Mouse (Mus musculus): Measurements from ENCODE around the gene Id2. TPM values are rescaled to one million over a fixed set of nuclear protein-coding genes. Genes with fewer than 3 reads are reported as not detected.

Gene Id2
- polyA plus RNA-seq, 1 experiment: 106 TPM

GRCm38 (mm10) chr12:25089433-25089832 is 7.5 kb downstream of the Id2 start:
- Histone ChIP-seq H3K27me3 (ENCODE audit: control insufficient read depth, insufficient read depth, low read length) (no peaks in the 10 kb centered on the region), H3K27ac (ENCODE audit: insufficient read depth, low read length) (no peak overlapping the region), H3K4me3 (ENCODE audit: extremely low read depth, insufficient read depth, insufficient read length) (no peak overlapping the region), H3K36me3 (ENCODE audit: control insufficient read depth, insufficient read depth, low read length) (no peaks in the 10 kb centered on the region), H3K4me1 (ENCODE audit: control insufficient read depth, insufficient read depth, insufficient read length) (peaks cover 3% of the 10 kb centered on the region; the same call in 1 of the 2 replicates)
- WGBS: 93% methylated on average over 1 of the region's 1 CpGs
- DNase-seq (ENCODE audit: low read depth in 1 of 2, low spot score in 2 of 2): no peak
- TF ChIP-seq CTCF (IDR thresholded peaks at IDR 0.05; ENCODE audit: extremely low read depth, insufficient read depth, insufficient read length, insufficient replicate concordance) (no peak), POLR2A (IDR thresholded peaks at IDR 0.05; ENCODE audit: low read depth, low read length) (no peak)

GRCm38 (mm10) chr12:25086966-25087365 is 10.0 kb downstream of the Id2 start:
- H3K36me3 ChIP-seq (ENCODE audit: control insufficient read depth, insufficient read depth, low read length): no peaks in the 10 kb centered on the region
- no peaks in the 10 kb centered on the region for H3K4me1 ChIP-seq (ENCODE audit: control insufficient read depth, insufficient read depth, insufficient read length)
- no peak for DNase-seq (ENCODE audit: low read depth in 1 of 2, low spot score in 2 of 2)
- no peak for TF ChIP-seq CTCF (IDR thresholded peaks at IDR 0.05; ENCODE audit: extremely low read depth, insufficient read depth, insufficient read length, insufficient replicate concordance)
- no peak for TF ChIP-seq POLR2A (IDR thresholded peaks at IDR 0.05; ENCODE audit: low read depth, low read length)
- no peak overlapping the region for H3K4me3 ChIP-seq (ENCODE audit: extremely low read depth, insufficient read depth, insufficient read length)
- H3K27ac ChIP-seq (ENCODE audit: insufficient read depth, low read length): no peak overlapping the region
- 82% methylated on average over 4 of the region's 4 CpGs for WGBS
- no peaks in the 10 kb centered on the region for H3K27me3 ChIP-seq (ENCODE audit: control insufficient read depth, insufficient read depth, low read length)

GRCm38 (mm10) chr12:25083260-25084178 is 13.4 kb downstream of the Id2 start:
- no peak for DNase-seq (ENCODE audit: low read depth in 1 of 2, low spot score in 2 of 2)
- Histone ChIP-seq H3K4me3 (ENCODE audit: extremely low read depth, insufficient read depth, insufficient read length) (no peak overlapping the region), H3K27me3 (ENCODE audit: control insufficient read depth, insufficient read depth, low read length) (no peaks in the 10 kb centered on the region), H3K36me3 (ENCODE audit: control insufficient read depth, insufficient read depth, low read length) (no peaks in the 10 kb centered on the region), H3K27ac (ENCODE audit: insufficient read depth, low read length) (0 out of 2 replicates have a peak overlapping the region, but pooled peaks have one; percentile 15), H3K4me1 (ENCODE audit: control insufficient read depth, insufficient read depth, insufficient read length) (no peaks in the 10 kb centered on the region)
- WGBS: 74% methylated on average over 26 of the region's 26 CpGs
- no peak for TF ChIP-seq POLR2A (IDR thresholded peaks at IDR 0.05; ENCODE audit: low read depth, low read length)
- no peak for TF ChIP-seq CTCF (IDR thresholded peaks at IDR 0.05; ENCODE audit: extremely low read depth, insufficient read depth, insufficient read length, insufficient replicate concordance)

- no peaks in the 10 kb centered on the region for H3K4me1 ChIP-seq (ENCODE audit: control insufficient read depth, insufficient read depth, insufficient read length)
- H3K27me3 ChIP-seq (ENCODE audit: control insufficient read depth, insufficient read depth, low read length): no peaks in the 10 kb centered on the region
- H3K36me3 ChIP-seq (ENCODE audit: control insufficient read depth, insufficient read depth, low read length): no peaks in the 10 kb centered on the region
- no peak overlapping the region for H3K27ac ChIP-seq (ENCODE audit: insufficient read depth, low read length)
- no peak for DNase-seq (ENCODE audit: low read depth in 1 of 2, low spot score in 2 of 2)
- TF ChIP-seq POLR2A (IDR thresholded peaks at IDR 0.05; ENCODE audit: low read depth, low read length) (no peak), CTCF (IDR thresholded peaks at IDR 0.05; ENCODE audit: extremely low read depth, insufficient read depth, insufficient read length, insufficient replicate concordance) (no peak)
- H3K4me3 ChIP-seq (ENCODE audit: extremely low read depth, insufficient read depth, insufficient read length): no peak overlapping the region
- WGBS: 86% methylated on average over 3 of the region's 3 CpGs
These were observed 22.6 kb downstream of the Id2 start for GRCm38 (mm10) chr12:25074344-25074743.

GRCm38 (mm10) chr12:25073374-25073773 is 23.6 kb downstream of the Id2 start:
- no peaks in the 10 kb centered on the region for H3K27me3 ChIP-seq (ENCODE audit: control insufficient read depth, insufficient read depth, low read length)
- H3K4me1 ChIP-seq (ENCODE audit: control insufficient read depth, insufficient read depth, insufficient read length): no peaks in the 10 kb centered on the region
- no peak overlapping the region for H3K4me3 ChIP-seq (ENCODE audit: extremely low read depth, insufficient read depth, insufficient read length)
- no peak overlapping the region for H3K27ac ChIP-seq (ENCODE audit: insufficient read depth, low read length)
- H3K36me3 ChIP-seq (ENCODE audit: control insufficient read depth, insufficient read depth, low read length): no peaks in the 10 kb centered on the region
- no peak for DNase-seq (ENCODE audit: low read depth in 1 of 2, low spot score in 2 of 2)
- WGBS: 92% methylated on average over 4 of the region's 4 CpGs
- no peak for TF ChIP-seq CTCF (IDR thresholded peaks at IDR 0.05; ENCODE audit: extremely low read depth, insufficient read depth, insufficient read length, insufficient replicate concordance)
- TF ChIP-seq POLR2A (IDR thresholded peaks at IDR 0.05; ENCODE audit: low read depth, low read length): no peak

- Histone ChIP-seq H3K27me3 (ENCODE audit: control insufficient read depth, insufficient read depth, low read length) (no peaks in the 10 kb centered on the region), H3K4me3 (ENCODE audit: extremely low read depth, insufficient read depth, insufficient read length) (no peak overlapping the region), H3K36me3 (ENCODE audit: control insufficient read depth, insufficient read depth, low read length) (peaks cover 9% of the 10 kb centered on the region), H3K4me1 (ENCODE audit: control insufficient read depth, insufficient read depth, insufficient read length) (no peaks in the 10 kb centered on the region), H3K27ac (ENCODE audit: insufficient read depth, low read length) (no peak overlapping the region)
- 72% methylated on average over 6 of the region's 6 CpGs for WGBS
- TF ChIP-seq POLR2A (IDR thresholded peaks at IDR 0.05; ENCODE audit: low read depth, low read length) (no peak), CTCF (IDR thresholded peaks at IDR 0.05; ENCODE audit: extremely low read depth, insufficient read depth, insufficient read length, insufficient replicate concordance) (no peak)
- no peak for DNase-seq (ENCODE audit: low read depth in 1 of 2, low spot score in 2 of 2)
These were observed 34.7 kb downstream of the Id2 start for GRCm38 (mm10) chr12:25062264-25062663.

GRCm38 (mm10) chr12:25060901-25061300 is 36.0 kb downstream of the Id2 start:
- no peak overlapping the region for H3K4me3 ChIP-seq (ENCODE audit: extremely low read depth, insufficient read depth, insufficient read length)
- H3K4me1 ChIP-seq (ENCODE audit: control insufficient read depth, insufficient read depth, insufficient read length): no peaks in the 10 kb centered on the region
- peaks cover 18% of the 10 kb centered on the region for H3K36me3 ChIP-seq (ENCODE audit: control insufficient read depth, insufficient read depth, low read length)
- TF ChIP-seq POLR2A (IDR thresholded peaks at IDR 0.05; ENCODE audit: low read depth, low read length): no peak
- no peak for TF ChIP-seq CTCF (IDR thresholded peaks at IDR 0.05; ENCODE audit: extremely low read depth, insufficient read depth, insufficient read length, insufficient replicate concordance)
- no peak overlapping the region for H3K27ac ChIP-seq (ENCODE audit: insufficient read depth, low read length)
- no peaks in the 10 kb centered on the region for H3K27me3 ChIP-seq (ENCODE audit: control insufficient read depth, insufficient read depth, low read length)
- WGBS: 93% methylated on average over 7 of the region's 7 CpGs
- no peak for DNase-seq (ENCODE audit: low read depth in 1 of 2, low spot score in 2 of 2)
